Mouse (Mus musculus) lung, postnatal 0 days (tissue): ENCODE measurements around the gene Galr3.

Experiments used
- CTCF ChIP-seq: IDR thresholded peaks from 2 replicates; pipeline ENCODE4 v1.5.1; 2016; ENCODE audit warnings: antibody characterized with exemption, mild to moderate bottlenecking
- EP300 ChIP-seq: IDR thresholded peaks from 2 replicates; pipeline ENCODE4 v1.6.1; 2016; ENCODE audit warnings: antibody characterized with exemption, mild to moderate bottlenecking, control low read depth

GRCm38 (mm10) chr15:79062376-79063159 lies 20.9 kb downstream of the Galr3 start, which contains the start of gene Ankrd54:
- TF ChIP-seq EP300 (no peak; the same call in 1 of the 2 replicates), CTCF (no peak)
